Comparison of ENCODE assay signal across 24 mouse cellular contexts in the genomic region with DNA sequence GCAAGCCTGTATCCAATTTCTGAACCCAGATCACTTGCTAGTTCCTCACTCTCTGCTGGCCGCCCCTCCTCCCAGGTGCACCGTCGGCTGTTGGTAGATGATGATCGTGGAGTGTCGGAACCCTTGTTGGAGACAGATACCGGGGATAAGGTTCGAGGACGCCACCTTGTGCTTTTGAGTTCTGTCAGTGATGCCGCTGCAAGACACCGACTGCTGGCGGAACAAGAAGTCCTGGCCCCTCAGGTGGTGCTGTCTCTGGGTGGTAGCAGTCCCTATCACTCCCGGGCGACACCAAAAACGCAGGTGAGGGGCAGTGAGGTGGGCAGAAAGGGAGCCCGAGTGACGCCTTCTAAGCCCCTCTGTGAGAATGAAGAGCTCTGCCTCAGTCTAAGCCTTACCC. TPM values are rescaled to one million over a fixed set of nuclear protein-coding genes. Genes with fewer than 3 reads are reported as not detected.
DNase-seq lines count a peak whose midpoint lies in the region; TF ChIP-seq lines count a peak whose summit lies in the region.
"Had no signal": no experiment of that assay in that cellular context is flagged by ENCODE, and none has a peak within 500 bp of the region (broad histone marks: within the 10 kb centered on the region; RNA-seq: fewer than 3 reads in every experiment).

No protein-coding gene starts in this region.

- 88% methylated on average over 16 of the region's 16 CpGs for WGBS in heart, embryonic 10.5 days

- no peak overlapping the region for H3K27ac ChIP-seq in heart, embryonic 10.5 days

- TF ChIP-seq CTCF in E14TG2a.4 (conservative IDR thresholded peaks at IDR 0.05; ENCODE audit: low read length), result no peak

- H3K4me3 ChIP-seq in heart, embryonic 10.5 days, result no peak overlapping the region
- H3K4me3 ChIP-seq in E14TG2a.4 (replicated peaks; ENCODE audit: low read length), result peak overlapping the region; percentile 35; the same call in 1 of the 2 replicates

- peaks cover 49% of the 10 kb centered on the region for H3K36me3 ChIP-seq in heart, embryonic 10.5 days
- peaks cover 66% of the 10 kb centered on the region for H3K36me3 ChIP-seq in E14TG2a.4 (ENCODE audit: insufficient read depth, low read length)

- H3K27me3 ChIP-seq in heart, embryonic 10.5 days (ENCODE audit: insufficient read depth, poor library complexity, severe bottlenecking), result no peaks in the 10 kb centered on the region
- no peaks in the 10 kb centered on the region for H3K27me3 ChIP-seq in E14TG2a.4 (ENCODE audit: insufficient read depth, low read length)
- H3K27me3 ChIP-seq: CH12.LX, Patski had no signal

- DNase-seq in heart, adult 11 months, result peak; percentile 87
- no peak for DNase-seq in heart, postnatal 36 days
- DNase-seq in heart, embryonic 10.5 days (ENCODE audit: low spot score), result peak; percentile 68
- no peak for DNase-seq in heart, adult 8-10 months (ENCODE audit: low spot score)
- DNase-seq in MN1 (ENCODE audit: low spot score), result no peak
- DNase-seq: adrenal gland, adult 2 months; adrenal gland, adult 8-10 months; adrenal gland, postnatal 10 days; adrenal gland, postnatal 14 days; adrenal gland, postnatal 25 days; adrenal gland, postnatal 36 days; B cell, adult 2 months; cerebellum, adult 11 months; cerebellum, adult 11-12 months; cerebellum, adult 18-20 months; cerebellum, adult 2 months; cerebellum, adult 8-10 months had no signal

- peaks cover 3% of the 10 kb centered on the region; the same call in 1 of the 2 replicates for H3K4me1 ChIP-seq in heart, embryonic 10.5 days
- H3K4me1 ChIP-seq in E14TG2a.4 (replicated peaks; ENCODE audit: low read depth, low read length), result peaks cover 25% of the 10 kb centered on the region

- intact Hi-C loops in heart, postnatal 36 days (cut with DNase I), result no loop called here

- H3K9me3 ChIP-seq in heart, embryonic 10.5 days, result no peaks in the 10 kb centered on the region
- no peaks in the 10 kb centered on the region for H3K9me3 ChIP-seq in E14TG2a.4 (ENCODE audit: low read length)
- H3K9me3 ChIP-seq: G1E had no signal

RNA-seq across cellular contexts. Expression of gene Man2b1, which starts 13.1 kb away (rescaled TPM):
- 10 to 100 TPM; 31.0 to 31.3 TPM for total RNA-seq in heart, postnatal 36 days (2021)
- 27.2 and 30.7 TPM in 2 replicates for polyA plus RNA-seq in heart, embryonic 10.5 days (2016; fragmentation: Nextera tagmentation; extraction: Ambion mirVana)
- 10 to 100 TPM; 21.9 to 36.3 (median 26.3) TPM for total RNA-seq in heart, adult 8-10 months (2022)

RNA-seq across cellular contexts. Expression of gene Wdr83, which starts 15.1 kb away (rescaled TPM):
- total RNA-seq in heart, postnatal 36 days (2021), result 10 to 100 TPM; 33.3 to 34.2 TPM
- polyA plus RNA-seq in heart, embryonic 10.5 days (2016; fragmentation: Nextera tagmentation; extraction: Ambion mirVana), result 41.2 and 47.9 TPM in 2 replicates
- total RNA-seq in heart, adult 8-10 months (2022), result 10 to 100 TPM; 26.6 to 32.4 (median 30.0) TPM

RNA-seq across cellular contexts. Expression of gene Wdr83os, which starts 15.7 kb away (rescaled TPM):
- total RNA-seq in heart, postnatal 36 days (2021), result 10 to 100 TPM; 37.4 to 42.2 TPM
- 97.0 and 105 TPM in 2 replicates for polyA plus RNA-seq in heart, embryonic 10.5 days (2016; fragmentation: Nextera tagmentation; extraction: Ambion mirVana)
- total RNA-seq in heart, adult 8-10 months (2022), result 10 to 100 TPM; 40.8 to 45.3 (median 43.6) TPM

RNA-seq across cellular contexts. Expression of gene Dhps, which starts 24.6 kb away (rescaled TPM):
- 10 to 100 TPM; 27.0 to 27.4 TPM for total RNA-seq in heart, postnatal 36 days (2021)
- 54.0 and 72.3 TPM in 2 replicates for polyA plus RNA-seq in heart, embryonic 10.5 days (2016; fragmentation: Nextera tagmentation; extraction: Ambion mirVana)
- total RNA-seq in heart, adult 8-10 months (2022), result 10 to 100 TPM; 32.7 to 36.4 (median 35.5) TPM

RNA-seq across cellular contexts. Expression of gene Zfp791, which starts 26.7 kb away (rescaled TPM):
- total RNA-seq in heart, postnatal 36 days (2021), result 1 to 10 TPM; 2.0 to 2.4 TPM
- polyA plus RNA-seq in heart, embryonic 10.5 days (2016; fragmentation: Nextera tagmentation; extraction: Ambion mirVana), result 0.84 and 1.00 TPM in 2 replicates
- 1 to 10 TPM; 2.1 to 3.0 (median 2.7) TPM for total RNA-seq in heart, adult 8-10 months (2022)
- total RNA-seq: MEL had no signal
- polyA plus RNA-seq: activated CD4-positive, CD25-positive, alpha-beta regulatory T cell, adult 4 months; CD4-positive, CD25-positive, alpha-beta regulatory T cell, adult 4 months; G1E had no signal

Comparison
In these comparisons a context has a peak if more than half of its experiments do, and no peak if none do; other contexts are left out.
1. DNase-seq: peak in heart, adult 11 months (single experiment) and heart, embryonic 10.5 days (single experiment); none in heart, postnatal 36 days (0 of 2), heart, adult 8-10 months (single experiment) and MN1 (single experiment).